Mouse (Mus musculus) embryo, embryonic 9.5 days (tissue): Measurements from ENCODE around the gene Sbk1.

Experiments
- DNase-seq: peaks from one replicate; pipeline ENCODE4 v3.0.0-alpha.2; 2017; ENCODE audit errors: extremely low spot score

Sbk1 gene

DNA sequence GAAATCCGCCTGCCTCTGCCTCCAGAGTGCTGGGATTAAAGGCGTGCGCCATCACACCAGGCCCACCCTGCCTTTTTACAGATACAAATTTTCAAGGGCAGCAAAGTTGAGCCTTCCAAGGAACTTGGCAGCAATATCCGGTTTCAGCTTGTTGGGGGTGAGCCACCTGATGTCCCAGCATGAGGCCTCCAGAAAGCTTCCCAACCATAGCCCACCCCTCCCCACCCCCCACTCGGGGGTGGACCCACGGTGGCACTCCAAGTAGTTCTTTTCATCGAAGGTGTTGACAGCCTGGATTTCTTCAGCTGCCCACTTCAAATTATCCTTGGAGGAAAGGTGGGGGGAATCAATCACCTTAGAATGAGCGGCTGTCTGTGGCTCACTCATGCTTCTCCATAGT lies 66.5 kb downstream of the Sbk1 start:
- DNase-seq = no peak

DNA sequence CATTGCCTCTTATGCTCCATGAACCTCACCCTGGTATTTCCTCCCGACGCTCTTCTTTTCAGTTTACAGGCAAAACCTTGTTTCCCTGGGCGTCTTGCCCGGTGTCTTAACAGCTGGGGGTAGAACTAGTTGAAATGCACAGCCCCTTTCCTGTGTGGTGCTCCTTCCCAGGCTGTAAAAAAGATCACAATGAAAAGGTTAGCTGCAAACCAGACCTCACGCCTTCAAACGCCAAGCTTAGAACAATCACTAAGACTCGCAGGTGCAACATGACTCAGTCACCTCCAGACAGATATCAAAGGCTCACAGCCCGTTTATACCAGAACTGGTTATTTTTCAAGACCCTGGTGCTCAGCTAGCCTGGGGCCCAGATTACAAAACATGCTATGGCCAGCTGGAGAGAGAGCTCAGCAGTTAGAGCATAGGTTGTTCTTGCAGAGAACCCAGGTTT lies 67.1 kb downstream of the Sbk1 start:
- DNase-seq = no peak

- no peak for DNase-seq
Measured at GRCm38 (mm10) chr7:126340206-126340618, 67.8 kb downstream of the Sbk1 start.

- no peak for DNase-seq
Measured at GRCm38 (mm10) chr7:126340896-126341295, 68.5 kb downstream of the Sbk1 start.
